Mouse (Mus musculus) hindbrain, postnatal 0 days (tissue): Measurements from ENCODE around the gene Tmigd1. TPM values are rescaled to one million over a fixed set of nuclear protein-coding genes. Genes with fewer than 3 reads are reported as not detected.
A peak's percentile ranks its signal among the peaks of the same experiment; 100 is the strongest.

Source experiments
- ATAC-seq: fragments of 200-750 bp; cut with Nextera tagmentation; 2 replicates; pipeline ENCODE4 v1.8.0; 2017; ENCODE audit warnings: mild to moderate bottlenecking, moderate TSS enrichment, moderate library complexity
- DNase-seq: peaks from one replicate; pipeline ENCODE4 v3.0.0-alpha.2; 2015; ENCODE audit warnings: low spot score
- H3K27ac ChIP-seq: fragments of 300-500 bp; sonication (generic); 2 replicates; pipeline ENCODE4 v1.5.1; 2014; ENCODE audit warnings: mild to moderate bottlenecking
- H3K27me3 ChIP-seq: fragments of 300-500 bp; sonication (generic); 2 replicates; pipeline ENCODE4 v1.6.1; 2014; ENCODE audit warnings: low read length, mixed read lengths; ENCODE audit not compliant: insufficient read depth
- H3K36me3 ChIP-seq: fragments of 300-500 bp; sonication (generic); 2 replicates; pipeline ENCODE4 v1.6.1; 2014; ENCODE audit warnings: low read length, mixed read lengths; ENCODE audit not compliant: insufficient read depth
- H3K4me1 ChIP-seq: fragments of 300-500 bp; sonication (generic); 2 replicates; pipeline ENCODE4 v1.6.1; 2014; ENCODE audit warnings: antibody characterized with exemption, low read length, mixed read lengths; ENCODE audit not compliant: insufficient read depth
- H3K4me2 ChIP-seq: fragments of 300-500 bp; sonication (generic); 2 replicates; pipeline ENCODE4 v1.6.1; 2014; ENCODE audit warnings: low read depth, mild to moderate bottlenecking, low read length, moderate library complexity, mixed read lengths
- H3K4me3 ChIP-seq: fragments of 300-500 bp; sonication (generic); 2 replicates; pipeline ENCODE4 v1.5.1; 2014; ENCODE audit warnings: low read length
- H3K9ac ChIP-seq: fragments of 300-500 bp; sonication (generic); replicated peaks from 2 replicates; pipeline ENCODE4 v1.6.1; 2014; ENCODE audit warnings: mild to moderate bottlenecking, low read length, moderate library complexity, mixed read lengths
- H3K9me3 ChIP-seq: fragments of 300-500 bp; sonication (generic); 2 replicates; pipeline ENCODE4 v1.6.1; 2016; ENCODE audit warnings: low read length, mixed read lengths
- CTCF ChIP-seq: IDR thresholded peaks from 2 replicates; pipeline ENCODE4 v1.5.1; 2016; ENCODE audit warnings: antibody characterized with exemption, control low read depth, low read depth
- WGBS: fragments of 180-500 bp; shearing (Covaris S2); extraction: QIAGEN DNeasy Blood & Tissue Kit; methylation state at CpG from one replicate; pipeline ENCODE4 v1.1.7; 2014; 5-methylcytosine and 5-hydroxymethylcytosine counted together
- polyA plus RNA-seq: library from polyadenylated mRNA; unstranded; fragments of >200 nt; fragmentation: Nextera tagmentation; extraction: Ambion mirVana; gene quantifications from 2 replicates; pipeline ENCODE4 v1.2.1, GENCODE M21; 2015
- total RNA-seq: library from RNA; depleted of rRNA; stranded (reverse); fragments of >200 nt; gene quantifications from 2 replicates; pipeline ENCODE4 v1.2.3, GENCODE M21; 2014

Tmigd1 gene
- total and polyA plus RNA-seq, 2 experiments from 2014 or later = 0.26 TPM; not detected in 1

DNA sequence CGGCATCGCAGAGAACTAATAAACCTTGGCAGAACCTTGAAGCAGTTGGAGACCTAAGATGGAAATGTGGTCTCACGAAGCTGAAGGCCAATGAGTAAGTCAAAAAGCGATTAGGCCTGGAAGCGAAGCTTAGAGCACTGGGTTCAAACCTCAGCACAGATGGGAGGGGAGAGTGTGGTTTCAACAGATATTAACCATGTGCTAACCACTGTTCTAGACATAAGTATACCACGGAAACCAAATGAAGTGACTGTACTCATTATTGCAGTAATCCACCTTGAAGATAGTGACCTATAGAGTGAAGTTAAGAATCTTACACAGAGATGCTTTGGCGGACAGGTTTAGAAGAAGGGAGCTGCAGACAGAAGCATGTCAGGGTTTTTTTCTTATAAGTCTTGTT is 10.8 kb upstream of the Tmigd1 start:
- Histone ChIP-seq H3K4me1 (no peaks in the 10 kb centered on the region), H3K4me3 (no peak overlapping the region), H3K9ac (no peak overlapping the region), H3K36me3 (no peaks in the 10 kb centered on the region), H3K27ac (no peak overlapping the region), H3K9me3 (no peaks in the 10 kb centered on the region), H3K27me3 (no peaks in the 10 kb centered on the region), H3K4me2 (no peak overlapping the region)
- ATAC-seq = no peak
- TF ChIP-seq CTCF = no peak
- no peak for DNase-seq
- 88% methylated on average over 7 of the region's 7 CpGs for WGBS

DNA sequence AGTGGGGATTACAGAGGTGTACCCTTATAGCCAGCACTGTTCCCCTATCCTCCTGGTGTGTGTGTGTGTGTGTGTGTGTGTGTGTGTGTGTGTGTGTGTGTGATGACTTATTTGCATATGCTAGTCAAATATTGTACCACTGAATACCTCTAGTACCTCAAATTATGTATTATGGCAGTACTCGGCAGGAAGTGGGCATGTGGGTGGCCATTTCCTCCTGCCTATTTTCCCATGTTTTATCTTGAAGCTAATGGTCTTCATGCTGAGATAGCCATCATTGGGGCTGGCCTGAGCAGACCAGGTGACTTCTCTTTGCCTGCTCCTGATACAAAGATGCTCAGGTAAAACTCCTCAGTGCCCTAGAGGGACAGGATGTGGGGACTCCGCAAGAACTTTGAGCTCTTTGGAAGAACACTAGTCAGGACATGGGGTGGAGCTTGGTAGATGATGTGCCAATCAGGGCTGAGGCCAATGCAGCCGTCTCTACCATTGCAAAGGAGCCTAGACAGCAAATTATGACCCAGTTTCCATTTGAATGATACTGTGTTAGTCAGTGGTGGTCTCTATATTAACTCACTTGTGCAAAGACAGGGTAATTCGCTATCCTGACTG is 10.1 kb upstream of the Tmigd1 start:
- H3K4me1 ChIP-seq = no peaks in the 10 kb centered on the region
- ATAC-seq (no peak), DNase-seq (no peak)
- H3K4me2 ChIP-seq = no peak overlapping the region
- no peak for TF ChIP-seq CTCF
- H3K27ac ChIP-seq = no peak overlapping the region
- H3K27me3 ChIP-seq = no peaks in the 10 kb centered on the region
- 91% methylated on average over 4 of the region's 4 CpGs for WGBS
- H3K36me3 ChIP-seq = no peaks in the 10 kb centered on the region
- no peaks in the 10 kb centered on the region for H3K9me3 ChIP-seq
- H3K9ac ChIP-seq = no peak overlapping the region
- H3K4me3 ChIP-seq = no peak overlapping the region

DNA sequence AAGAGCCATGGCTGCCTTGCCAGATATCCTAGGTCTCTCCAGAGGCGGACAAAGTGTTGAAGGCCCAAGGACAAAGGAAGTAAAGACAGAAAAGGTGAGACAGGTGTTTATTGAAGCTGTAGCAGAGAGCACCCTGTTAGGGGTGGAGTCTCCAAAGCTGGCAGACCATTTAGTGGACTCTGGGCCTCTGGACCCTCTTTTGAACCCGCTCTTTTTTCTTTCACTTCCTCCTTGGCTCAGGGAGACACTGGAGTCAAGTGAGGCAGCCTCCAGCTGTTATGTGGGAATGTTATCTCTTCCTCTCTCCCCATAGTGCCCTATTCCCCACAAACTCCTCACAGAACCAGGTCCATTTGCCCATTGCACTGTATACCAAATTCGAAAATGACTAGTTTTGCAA is 9.0 kb upstream of the Tmigd1 start:
- Histone ChIP-seq H3K4me2 (no peak overlapping the region), H3K4me3 (no peak overlapping the region), H3K27ac (no peak overlapping the region), H3K9ac (no peak overlapping the region), H3K36me3 (no peaks in the 10 kb centered on the region), H3K27me3 (no peaks in the 10 kb centered on the region), H3K4me1 (no peaks in the 10 kb centered on the region), H3K9me3 (no peaks in the 10 kb centered on the region)
- ATAC-seq (no peak), DNase-seq (no peak)
- TF ChIP-seq CTCF = no peak
- WGBS = 82% methylated on average over 3 of the region's 3 CpGs

DNA sequence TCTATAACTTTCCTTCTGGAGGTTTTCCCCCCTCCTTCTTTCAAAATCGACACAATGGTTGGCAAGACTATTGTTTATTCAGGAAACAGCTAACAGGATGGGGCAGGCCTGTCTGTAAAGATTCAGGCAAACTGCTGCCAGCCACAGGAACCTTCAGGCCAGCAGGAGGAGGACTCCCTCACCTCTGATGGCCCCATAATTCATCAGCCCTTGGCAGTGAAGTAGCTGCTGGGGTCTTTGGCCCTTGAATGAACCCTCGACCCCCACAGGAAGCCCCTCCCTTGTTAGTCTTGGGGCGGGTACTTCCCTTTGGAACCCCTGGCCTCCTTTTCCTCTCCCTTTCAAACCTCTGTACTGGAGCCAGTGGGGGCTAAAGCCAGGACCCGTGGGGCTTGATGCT is 8.4 kb upstream of the Tmigd1 start:
- no peak overlapping the region for H3K4me3 ChIP-seq
- no peak for TF ChIP-seq CTCF
- DNase-seq (no peak), ATAC-seq (no peak)
- no peaks in the 10 kb centered on the region for H3K36me3 ChIP-seq
- no peaks in the 10 kb centered on the region for H3K27me3 ChIP-seq
- H3K27ac ChIP-seq = no peak overlapping the region
- H3K4me1 ChIP-seq = no peaks in the 10 kb centered on the region
- H3K4me2 ChIP-seq = no peak overlapping the region
- no peak overlapping the region for H3K9ac ChIP-seq
- no peaks in the 10 kb centered on the region for H3K9me3 ChIP-seq
- WGBS = 28% methylated on average over 4 of the region's 4 CpGs

DNA sequence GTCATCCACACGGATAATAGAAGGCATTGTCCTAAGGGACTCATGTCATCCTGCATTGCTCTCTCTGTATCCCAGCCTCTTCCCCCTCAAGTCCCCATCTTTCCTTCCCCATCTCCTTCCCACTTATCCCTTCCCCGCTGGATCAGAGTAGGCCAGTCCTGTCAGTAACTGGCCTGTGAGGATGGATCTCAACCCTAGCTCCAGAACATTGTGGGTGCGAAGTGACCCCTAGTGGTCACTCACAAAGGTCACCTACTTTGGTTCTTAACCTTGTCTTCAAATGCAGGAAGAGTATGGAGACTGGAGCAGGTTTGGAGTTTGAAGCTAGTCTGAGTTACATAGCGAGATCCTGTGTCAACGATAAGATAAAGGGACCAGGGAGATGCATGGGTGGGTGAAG is 7.7 kb upstream of the Tmigd1 start:
- ATAC-seq = no peak
- no peaks in the 10 kb centered on the region for H3K4me1 ChIP-seq
- WGBS = 47% methylated on average over 5 of the region's 5 CpGs

DNA sequence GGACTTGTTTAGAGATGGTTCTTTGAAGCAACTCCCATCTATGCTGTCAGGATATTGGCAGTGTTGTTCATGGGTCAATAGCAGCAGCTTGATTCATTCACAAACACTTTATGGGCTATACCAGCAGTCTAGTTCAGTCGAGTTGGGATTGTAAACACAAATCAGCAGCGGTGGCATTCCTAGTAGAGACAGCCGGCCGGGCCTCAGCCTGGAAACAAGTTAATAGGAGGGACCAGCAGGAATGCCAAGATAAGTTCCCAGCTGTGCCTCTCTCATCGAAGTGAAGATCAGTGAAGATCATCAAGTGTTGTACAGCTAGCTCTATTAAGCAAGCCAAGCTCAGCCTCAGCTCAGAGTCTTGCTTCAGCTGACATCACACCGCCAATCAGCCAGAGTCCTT is 5.6 kb upstream of the Tmigd1 start:
- Histone ChIP-seq H3K27ac (no peak overlapping the region), H3K4me1 (no peaks in the 10 kb centered on the region), H3K4me3 (no peak overlapping the region), H3K9me3 (no peaks in the 10 kb centered on the region), H3K27me3 (no peaks in the 10 kb centered on the region), H3K36me3 (no peaks in the 10 kb centered on the region), H3K4me2 (no peak overlapping the region), H3K9ac (no peak overlapping the region)
- WGBS = 67% methylated on average over 6 of the region's 6 CpGs
- TF ChIP-seq CTCF = no peak
- DNase-seq = no peak
- no peak for ATAC-seq

More for the DNA sequence above, 7.7 kb upstream of the Tmigd1 start:
- Histone ChIP-seq H3K9ac (no peak overlapping the region), H3K27ac (no peak overlapping the region), H3K9me3 (no peaks in the 10 kb centered on the region), H3K4me3 (no peak overlapping the region), H3K27me3 (no peaks in the 10 kb centered on the region), H3K36me3 (no peaks in the 10 kb centered on the region), H3K4me2 (no peak overlapping the region)
- TF ChIP-seq CTCF = peak; percentile 86
- peak; percentile 82 for DNase-seq

DNA sequence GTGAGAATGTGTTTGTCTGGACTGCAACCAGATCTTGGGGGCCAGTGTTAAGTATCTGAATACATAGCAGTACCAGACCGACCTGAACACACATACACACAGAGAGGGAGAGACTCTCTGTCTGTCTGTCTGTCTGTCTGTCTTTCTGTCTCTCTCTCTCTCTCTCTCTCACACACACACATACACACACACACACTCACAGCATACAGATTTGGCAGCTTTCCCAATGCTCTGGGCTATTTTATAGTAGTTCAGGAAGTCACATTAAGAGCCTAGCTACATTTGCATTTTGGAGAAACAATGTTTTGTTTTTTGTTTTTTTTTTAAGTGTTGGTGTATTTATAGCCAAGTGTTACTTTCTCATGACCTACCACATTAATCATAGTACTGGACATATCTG is 4.8 kb upstream of the Tmigd1 start:
- 88% methylated on average over 1 of the region's 1 CpGs for WGBS
- no peak overlapping the region for H3K27ac ChIP-seq
- H3K27me3 ChIP-seq = no peaks in the 10 kb centered on the region
- no peak for TF ChIP-seq CTCF
- H3K9me3 ChIP-seq = no peaks in the 10 kb centered on the region
- H3K36me3 ChIP-seq = no peaks in the 10 kb centered on the region
- no peaks in the 10 kb centered on the region for H3K4me1 ChIP-seq
- no peak overlapping the region for H3K4me3 ChIP-seq
- DNase-seq = no peak
- H3K4me2 ChIP-seq = no peak overlapping the region
- no peak for ATAC-seq
- no peak overlapping the region for H3K9ac ChIP-seq
